Mouse (Mus musculus) brown adipose tissue, adult 24 weeks (tissue): ENCODE results near the gene Ctdsp2. TPM values are rescaled to one million over a fixed set of nuclear protein-coding genes. Genes with fewer than 3 reads are reported as not detected.

ENCODE experiments used
- H3K27ac ChIP-seq: fragments of 200-500 bp; replicated peaks from 2 replicates; pipeline ENCODE4 v1.5.1; 2012; ENCODE audit warnings: low read depth, mild to moderate bottlenecking, low read length
- H3K4me1 ChIP-seq: fragments of 200-500 bp; 2 replicates; pipeline ENCODE4 v1.6.1; 2012; ENCODE audit warnings: low read length, mixed read lengths; ENCODE audit not compliant: control insufficient read depth, insufficient read depth, insufficient read length
- H3K4me3 ChIP-seq: fragments of 200-500 bp; 2 replicates; pipeline ENCODE4 v1.5.1; 2012; ENCODE audit warnings: low read depth, mild to moderate bottlenecking, low read length, moderate library complexity; ENCODE audit not compliant: insufficient read depth
- polyA plus RNA-seq: library from polyadenylated mRNA; stranded (reverse); fragments of >200 nt; gene quantifications from 2 replicates; pipeline ENCODE4 v1.2.4, GENCODE M21; 2012; ENCODE audit not compliant: missing spikeins, insufficient read depth, insufficient read length

Gene Ctdsp2
- polyA plus RNA-seq, 1 experiment, result 42.7 TPM

DNA sequence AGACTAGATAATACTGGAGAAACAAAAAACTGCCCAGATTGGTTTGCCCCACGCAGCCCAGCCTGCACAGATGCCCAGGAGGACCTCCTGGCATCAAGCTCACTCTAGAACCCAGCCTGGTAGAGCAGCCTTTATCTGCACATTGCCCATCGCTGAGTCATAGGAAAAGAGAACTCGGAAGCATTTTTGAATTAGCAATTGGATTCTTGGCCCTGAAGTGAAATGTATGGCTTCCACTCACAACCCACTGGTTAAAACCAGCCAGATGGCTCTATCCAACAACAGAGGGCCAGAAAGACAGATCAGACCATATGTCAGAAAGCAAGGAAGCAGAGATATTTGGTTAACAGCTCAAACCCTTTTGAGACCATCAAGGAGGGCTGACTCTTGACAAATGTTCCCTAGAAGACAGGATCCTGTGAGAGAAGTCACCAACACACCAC, 25.5 kb upstream of the Ctdsp2 start:
- peaks cover 3% of the 10 kb centered on the region; the same call in 1 of the 2 replicates for H3K4me1 ChIP-seq
- H3K4me3 ChIP-seq, result no peak overlapping the region
- no peak overlapping the region for H3K27ac ChIP-seq

DNA sequence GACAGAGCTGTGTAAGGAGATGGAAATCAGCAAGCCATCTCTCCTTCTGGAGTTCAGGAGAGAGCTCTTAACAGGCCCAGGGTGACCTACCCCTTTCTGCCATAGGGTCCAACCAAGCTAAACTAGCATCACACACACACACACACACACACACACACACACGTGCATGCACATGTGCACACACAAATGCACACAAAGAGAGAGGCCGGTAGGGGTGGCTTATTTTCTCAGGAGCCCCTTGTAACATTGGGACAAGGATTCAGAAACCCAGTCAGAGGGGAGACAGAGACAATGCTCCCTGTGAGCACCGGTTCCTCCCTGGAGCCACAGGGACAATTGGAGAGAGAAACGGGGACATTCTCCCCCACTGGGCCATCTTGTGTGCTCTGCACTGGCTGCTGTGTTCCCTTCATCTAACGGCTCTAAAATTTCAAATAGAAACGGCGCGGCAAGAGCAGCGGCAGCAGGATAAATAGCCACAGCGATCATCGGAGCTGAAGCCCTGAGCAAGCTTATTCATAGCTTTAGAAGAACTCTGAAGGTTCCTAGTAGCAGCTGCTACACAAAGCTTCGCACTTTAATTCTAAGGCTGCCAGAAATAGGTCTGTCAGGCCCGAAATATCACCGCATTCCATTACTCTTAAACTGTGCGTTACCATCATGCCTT, 21.7 kb upstream of the Ctdsp2 start:
- no peak overlapping the region for H3K27ac ChIP-seq
- no peak overlapping the region for H3K4me3 ChIP-seq
- peaks cover 3% of the 10 kb centered on the region for H3K4me1 ChIP-seq

DNA sequence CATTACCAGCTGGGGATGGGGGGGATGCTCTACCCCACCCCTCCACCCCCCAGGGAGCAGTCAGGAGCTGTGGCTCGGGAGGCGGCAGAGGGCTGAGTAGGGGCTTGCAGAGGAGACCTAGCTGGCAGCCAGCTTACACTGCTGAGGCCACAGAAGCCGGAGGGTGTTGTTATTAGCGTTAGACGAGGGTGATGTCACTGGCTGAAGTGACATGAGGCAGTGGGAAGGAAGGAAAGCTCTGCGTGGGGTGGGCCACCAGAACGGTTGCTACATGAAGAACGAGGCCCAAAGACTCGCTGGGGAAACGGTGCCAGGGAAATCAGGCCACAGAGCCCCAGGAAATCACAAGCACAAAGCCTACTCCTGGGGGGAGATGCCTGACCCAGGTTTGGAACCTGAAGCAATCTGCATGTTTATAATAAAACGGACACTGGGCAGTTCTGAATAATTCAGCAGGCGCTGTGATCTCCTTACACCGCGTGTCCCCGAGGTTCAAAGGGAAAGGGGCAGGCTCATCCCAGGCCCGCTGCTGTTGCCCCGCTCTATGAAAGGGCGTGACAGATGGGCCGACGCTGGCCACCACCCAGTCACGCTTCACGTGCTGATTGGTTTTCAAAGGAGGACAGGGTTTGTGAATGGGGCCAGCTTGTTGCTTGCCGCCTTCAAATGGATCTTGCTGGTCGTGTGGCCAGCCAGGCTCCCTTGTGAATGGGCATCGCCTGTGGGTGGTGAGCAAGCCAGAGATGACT, 21.0 kb upstream of the Ctdsp2 start:
- no peak overlapping the region for H3K27ac ChIP-seq
- peaks cover 3% of the 10 kb centered on the region for H3K4me1 ChIP-seq
- H3K4me3 ChIP-seq, result peak overlapping the region; percentile 15; the same call in 1 of the 2 replicates

DNA sequence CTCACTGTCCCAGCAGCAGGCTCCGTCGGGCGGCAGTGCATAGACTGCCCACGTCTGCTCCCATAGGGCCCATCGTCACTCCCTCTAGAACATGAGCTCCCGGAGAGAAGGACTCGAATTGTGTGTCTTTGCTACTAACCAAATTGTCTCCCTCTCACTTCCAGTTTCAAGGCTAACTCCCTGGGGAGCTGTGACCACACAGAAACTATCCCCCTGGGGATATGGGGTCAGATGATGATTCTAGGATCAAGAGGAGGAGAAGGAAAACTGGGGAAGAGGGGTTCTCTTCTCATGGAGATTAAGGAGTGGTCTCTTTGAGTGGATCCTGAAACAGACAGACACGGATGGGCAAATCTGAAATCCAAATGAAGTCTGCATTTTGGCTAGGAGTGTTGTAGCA, 18.0 kb upstream of the Ctdsp2 start:
- Histone ChIP-seq H3K4me1 (peaks cover 3% of the 10 kb centered on the region), H3K27ac (no peak overlapping the region), H3K4me3 (no peak overlapping the region)

DNA sequence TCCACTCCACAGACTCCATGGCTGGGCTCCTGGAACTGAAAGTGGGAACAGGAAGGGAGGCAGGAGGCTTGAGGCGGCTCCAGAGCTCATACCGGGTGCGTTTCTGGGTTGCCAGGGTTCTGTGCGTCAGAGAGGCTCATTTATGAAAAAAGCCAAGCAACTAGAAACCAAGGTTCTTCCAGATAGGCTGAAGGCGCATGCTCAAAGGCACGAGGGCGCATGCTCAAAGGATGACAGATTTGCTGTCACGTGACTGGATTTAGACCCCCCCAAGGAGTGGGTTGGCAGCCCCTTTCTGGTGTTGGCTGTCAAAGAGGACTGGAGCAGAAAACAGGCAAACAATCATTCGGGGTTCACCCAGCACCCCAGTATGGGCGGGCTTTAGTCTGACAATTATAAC, 16.8 kb upstream of the Ctdsp2 start:
- Histone ChIP-seq H3K27ac (peak overlapping the region; percentile 90), H3K4me1 (peaks cover 3% of the 10 kb centered on the region), H3K4me3 (no peak overlapping the region)

DNA sequence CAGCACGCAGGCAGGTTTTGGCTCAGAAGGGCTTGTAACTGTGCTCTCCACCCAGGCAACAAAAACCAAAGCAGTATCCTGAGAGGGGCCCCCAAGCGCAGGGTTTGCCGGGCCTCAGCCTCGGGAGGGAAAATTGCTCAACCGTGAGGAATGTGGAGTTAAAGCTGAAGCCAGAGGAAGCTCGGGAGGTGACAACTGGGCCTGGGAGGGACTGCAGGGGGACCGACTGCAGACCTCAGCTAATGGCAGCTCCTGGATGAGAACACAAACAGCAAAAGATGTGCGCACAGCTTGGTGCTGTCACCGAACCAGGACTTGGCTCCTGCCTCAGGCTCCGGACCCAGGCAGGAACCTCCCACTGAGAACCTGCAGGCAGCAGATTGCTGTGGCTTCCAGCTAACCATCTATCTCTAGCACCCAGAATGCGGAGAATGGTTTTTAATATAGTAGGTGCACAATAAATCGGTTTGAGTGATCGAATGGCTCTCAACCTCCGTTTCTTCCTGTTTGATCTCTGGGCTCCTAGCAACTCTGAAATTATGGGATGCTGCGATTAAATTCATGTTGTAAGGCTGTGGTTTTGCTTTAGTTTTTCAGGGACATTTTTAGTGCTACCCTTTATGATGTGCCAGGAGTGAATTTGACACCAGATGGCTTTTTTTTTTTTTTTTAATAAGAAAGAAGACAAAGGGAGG, 16.1 kb upstream of the Ctdsp2 start:
- H3K27ac ChIP-seq, result peak overlapping the region; percentile 90
- peaks cover 3% of the 10 kb centered on the region for H3K4me1 ChIP-seq
- H3K4me3 ChIP-seq, result no peak overlapping the region

DNA sequence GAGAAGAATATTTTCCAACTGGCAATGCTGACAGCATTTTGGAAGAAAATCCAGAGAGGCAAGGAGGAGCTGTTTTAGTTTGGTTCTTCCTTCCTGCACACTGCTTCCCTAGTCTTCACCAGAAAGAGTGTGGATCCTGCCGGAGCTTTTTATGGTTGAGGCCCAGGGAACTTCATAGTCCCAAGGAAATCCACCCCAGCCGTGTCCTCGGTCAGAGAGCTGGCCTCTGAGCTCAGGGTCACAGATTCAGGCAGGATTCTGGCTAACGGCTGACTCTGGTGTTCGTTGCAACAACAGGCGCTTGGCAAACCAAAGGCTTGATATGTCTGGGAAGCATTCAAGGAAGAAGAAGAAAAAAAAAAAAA, 15.6 kb upstream of the Ctdsp2 start:
- Histone ChIP-seq H3K4me3 (no peak overlapping the region), H3K27ac (peak overlapping the region; percentile 60; the same call in 1 of the 2 replicates), H3K4me1 (no peaks in the 10 kb centered on the region; the same call in 1 of the 2 replicates)

DNA sequence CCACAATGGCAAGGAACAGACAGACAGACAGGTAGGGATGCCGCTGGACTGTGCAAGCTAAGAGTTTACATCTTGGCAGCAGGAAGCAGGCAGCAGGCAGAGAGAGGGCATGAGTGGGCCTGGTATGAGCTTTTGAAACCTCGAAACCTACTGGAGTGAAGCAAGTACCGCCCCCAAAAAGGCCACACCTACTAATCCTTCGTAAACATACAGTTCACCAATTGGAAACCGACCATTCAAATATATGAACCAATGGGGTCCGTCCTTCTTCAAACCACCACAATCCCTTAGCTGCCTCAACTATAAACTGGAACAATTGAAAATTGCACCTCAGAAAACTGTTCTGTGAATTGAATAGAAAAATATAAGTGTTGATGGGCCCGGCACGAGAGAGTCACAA, 14.7 kb upstream of the Ctdsp2 start:
- Histone ChIP-seq H3K4me3 (no peak overlapping the region), H3K4me1 (no peaks in the 10 kb centered on the region; the same call in 1 of the 2 replicates), H3K27ac (no peak overlapping the region)

DNA sequence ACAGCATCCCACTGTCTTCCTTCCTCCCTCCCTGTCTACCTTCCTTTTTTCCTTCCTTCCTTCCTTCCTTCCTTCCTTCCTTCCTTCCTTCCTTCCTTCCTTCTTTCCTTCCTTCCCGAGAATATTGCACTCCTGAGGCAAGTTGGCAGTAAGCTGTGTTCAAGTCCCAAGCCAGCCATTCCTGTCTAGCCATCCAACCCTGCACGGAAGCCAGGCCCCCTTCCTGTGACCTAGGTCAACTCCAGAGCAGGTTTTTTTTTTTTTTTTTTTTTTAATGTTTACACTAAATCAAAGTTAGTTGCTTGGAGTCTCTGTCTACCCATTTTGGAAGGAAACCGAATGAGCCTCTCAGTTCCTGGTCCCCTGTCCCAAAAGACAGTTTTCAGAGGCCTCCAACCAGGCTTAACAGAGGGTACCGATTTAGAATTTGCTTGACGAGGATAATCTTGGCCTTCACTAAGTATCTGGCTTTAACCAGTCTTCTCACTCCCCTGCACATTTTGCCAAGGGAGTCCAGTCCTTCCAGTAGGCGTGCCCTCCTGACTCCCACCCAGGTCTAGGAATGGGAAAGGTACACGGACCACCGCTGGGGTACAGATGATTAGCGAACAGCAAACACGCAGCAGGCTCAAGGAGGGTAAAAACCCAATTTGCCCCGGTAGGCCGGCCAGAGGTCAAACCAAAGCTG, 7.0 kb upstream of the Ctdsp2 start:
- H3K4me3 ChIP-seq, result no peak overlapping the region
- H3K27ac ChIP-seq, result peak overlapping the region; percentile 46; the same call in 1 of the 2 replicates

DNA sequence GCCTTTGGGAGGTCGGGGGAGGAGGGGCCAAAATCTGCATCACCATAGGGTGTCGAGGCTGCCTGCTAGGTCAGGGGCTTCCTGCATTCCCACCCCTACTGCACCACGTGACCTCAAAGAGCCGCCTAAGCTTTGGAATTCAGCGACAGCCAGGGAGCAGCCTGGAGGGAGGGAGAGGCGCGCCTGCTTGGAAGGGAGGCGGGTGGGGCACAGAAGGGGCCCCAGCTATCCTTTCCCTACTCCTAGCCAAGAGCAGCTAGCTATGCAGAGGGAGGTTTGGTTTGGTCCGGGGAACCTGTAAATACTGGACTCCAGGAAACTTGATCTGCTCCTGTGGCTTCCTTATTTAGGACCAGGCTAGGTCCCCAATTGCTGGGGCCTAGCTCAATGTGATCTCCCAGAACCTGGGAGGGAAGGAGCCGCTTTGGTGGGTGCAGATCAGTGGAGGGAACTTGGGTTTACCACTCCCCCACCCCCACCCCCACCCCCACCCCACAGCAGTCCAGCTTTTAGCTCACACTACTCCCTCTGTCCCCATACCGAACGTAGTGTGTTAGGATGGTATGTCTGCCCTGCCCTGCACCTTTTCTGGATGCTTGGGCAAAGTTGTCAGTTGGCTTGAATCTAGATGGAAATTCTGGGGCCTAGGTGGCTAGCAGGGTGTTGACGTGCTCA, 6.3 kb upstream of the Ctdsp2 start:
- Histone ChIP-seq H3K4me3 (no peak overlapping the region), H3K4me1 (no peaks in the 10 kb centered on the region; the same call in 1 of the 2 replicates), H3K27ac (no peak overlapping the region)

More for the DNA sequence above, 7.0 kb upstream of the Ctdsp2 start:
- no peaks in the 10 kb centered on the region; the same call in 1 of the 2 replicates for H3K4me1 ChIP-seq

DNA sequence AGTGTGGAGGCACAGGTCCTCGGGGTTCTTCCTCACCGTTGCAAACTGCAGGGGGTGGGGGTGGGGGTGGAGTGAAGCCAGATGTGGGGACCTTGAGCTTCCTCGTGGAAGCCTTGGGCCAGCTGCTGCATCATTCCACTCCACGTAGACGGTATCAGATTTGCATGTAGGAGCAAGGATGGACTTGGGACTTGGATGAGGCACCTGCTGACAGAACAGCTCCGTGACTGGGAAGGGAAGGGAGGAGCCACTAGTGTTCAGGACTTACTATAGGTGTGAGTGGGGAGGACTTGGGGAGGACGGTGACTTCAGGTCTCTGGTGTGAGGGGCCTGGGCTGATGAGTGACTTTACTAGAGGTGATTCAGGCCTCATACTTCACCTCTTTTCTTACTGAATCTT, 5.5 kb upstream of the Ctdsp2 start:
- no peaks in the 10 kb centered on the region; the same call in none of the 2 replicates for H3K4me1 ChIP-seq
- no peak overlapping the region for H3K27ac ChIP-seq
- H3K4me3 ChIP-seq, result no peak overlapping the region

DNA sequence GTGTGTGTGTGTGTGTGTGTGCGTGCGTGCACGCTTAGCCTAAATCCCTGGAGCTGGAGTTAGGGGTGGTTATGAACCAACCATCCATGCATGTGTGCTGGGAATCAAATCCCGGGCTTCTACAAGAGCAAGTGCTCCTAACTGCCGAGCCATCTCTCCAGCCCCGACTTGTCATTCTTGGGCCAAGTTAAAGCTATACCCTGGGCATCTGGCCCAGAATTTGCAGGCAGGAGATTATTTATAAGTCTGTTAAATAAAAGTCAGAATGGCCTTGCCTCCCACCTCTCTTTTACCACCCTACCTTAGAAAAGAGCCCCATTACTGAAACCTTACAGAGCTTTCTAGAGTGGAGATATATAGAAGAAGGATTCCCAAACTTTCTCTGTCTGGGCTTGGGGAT, 2.8 kb upstream of the Ctdsp2 start:
- Histone ChIP-seq H3K4me3 (no peak overlapping the region), H3K27ac (no peak overlapping the region), H3K4me1 (no peaks in the 10 kb centered on the region; the same call in none of the 2 replicates)

DNA sequence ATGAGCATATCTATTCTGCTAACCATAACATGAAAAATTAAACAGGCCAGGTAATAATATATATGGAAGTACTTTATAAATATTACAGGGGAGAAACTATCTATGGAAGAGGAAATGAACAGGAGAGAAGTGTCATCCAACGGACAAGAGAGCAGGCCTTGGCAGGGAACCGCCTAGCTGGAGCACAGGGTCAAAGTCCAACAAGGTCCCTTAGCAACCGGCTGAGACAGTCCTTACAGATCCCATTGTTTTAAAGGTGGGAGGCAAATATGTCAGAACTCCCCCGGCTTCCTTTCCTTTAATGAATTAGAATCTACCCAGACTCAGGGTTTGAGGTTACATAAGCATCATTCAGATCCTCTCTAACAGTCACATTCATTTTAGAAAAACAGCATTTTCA, 1.4 kb upstream of the Ctdsp2 start:
- Histone ChIP-seq H3K27ac (no peak overlapping the region), H3K4me3 (no peak overlapping the region), H3K4me1 (peaks cover 4% of the 10 kb centered on the region)

DNA sequence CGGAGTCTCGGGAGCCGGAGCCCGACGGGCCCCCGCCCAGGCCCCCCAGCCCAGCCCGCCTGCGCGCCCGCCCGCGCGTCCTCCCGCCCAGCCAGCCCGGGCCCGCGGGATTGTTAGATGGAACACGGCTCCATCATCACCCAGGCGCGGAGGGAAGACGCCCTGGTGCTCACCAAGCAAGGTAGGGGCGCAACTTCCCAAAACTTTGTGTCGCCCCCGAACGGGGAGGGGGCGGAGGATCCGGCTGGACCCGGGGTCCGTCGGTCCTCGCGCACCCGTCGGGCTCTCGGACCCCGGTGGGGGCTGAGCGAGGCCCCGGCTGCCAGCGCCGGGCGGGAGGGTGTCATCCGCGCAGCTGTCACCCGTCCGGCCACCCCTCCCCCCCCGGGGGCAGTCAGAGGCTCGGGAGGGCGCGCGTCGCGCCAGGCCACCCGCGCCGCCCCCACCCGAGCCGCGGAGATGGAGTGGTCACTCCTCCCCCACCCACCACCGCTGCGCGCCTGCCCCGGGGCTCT, 661 bp downstream of the Ctdsp2 start:
- peak overlapping the region; percentile 92 for H3K27ac ChIP-seq
- H3K4me1 ChIP-seq, result peaks cover 23% of the 10 kb centered on the region
- peak overlapping the region; percentile 98 for H3K4me3 ChIP-seq
